Mouse (Mus musculus) bone marrow macrophage, adult 2 months (primary cell): ENCODE data around the gene Cdh3.

Source experiments
- CTCF ChIP-seq: IDR thresholded peaks from 2 replicates; pipeline ENCODE4 v1.5.1; 2012; ENCODE audit warnings: low read depth, mild to moderate bottlenecking, low read length, moderate library complexity
- POLR2A ChIP-seq: IDR thresholded peaks from 2 replicates; pipeline ENCODE4 v1.6.1; 2012; ENCODE audit warnings: mild to moderate bottlenecking, low read depth, low read length, borderline replicate concordance

DNA sequence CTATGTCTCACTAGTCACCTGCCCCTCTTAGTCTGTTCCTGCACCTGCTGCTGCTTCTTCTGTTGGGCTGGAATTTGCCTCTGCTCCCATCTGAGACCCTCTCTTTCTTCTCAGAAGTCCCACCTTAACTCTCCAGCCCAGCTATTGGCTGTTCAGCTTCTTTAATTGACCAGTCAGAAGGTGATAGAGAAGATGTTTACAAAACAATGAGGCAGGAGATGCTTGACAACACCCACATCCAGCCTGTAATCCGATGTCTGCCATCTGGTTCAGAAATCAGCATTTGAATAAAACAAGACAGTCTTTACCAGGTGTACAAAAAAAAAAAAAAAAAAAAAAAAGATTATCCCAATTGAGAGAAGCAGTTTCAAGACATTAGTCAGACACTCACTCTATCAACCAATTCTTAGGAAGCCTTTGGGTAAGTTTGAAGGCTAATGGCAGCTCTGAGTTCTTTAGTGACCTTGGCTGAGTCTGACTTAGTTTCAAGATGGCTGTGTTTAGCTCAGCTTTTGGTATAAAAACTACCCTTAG is 5.3 kb downstream of the Cdh3 start:
- no peak for TF ChIP-seq CTCF
- no peak for TF ChIP-seq POLR2A
